Mouse (Mus musculus): ENCODE measurements at regions not wholly inside any gene's neighbourhood (a gene's known extent, or its start where the extent isn't known, plus 50 kb on each side); places are given as distances from the start of the nearest gene placed in this dataset.

GRCm38 (mm10) chr2:134126988-134127387, 427.2 kb downstream of the Hao1 start:
- DNase-seq, result no peak

- DNase-seq, result no peak
These were observed 446.9 kb downstream of the Hao1 start for GRCm38 (mm10) chr2:134107286-134107685.

GRCm38 (mm10) chr2:134088374-134088773, 465.8 kb downstream of the Hao1 start:
- DNase-seq, result no peak

- no peak for DNase-seq
These were observed 474.0 kb downstream of the Hao1 start for GRCm38 (mm10) chr2:134080148-134080547.

GRCm38 (mm10) chr2:134077953-134078352, 476.2 kb downstream of the Hao1 start:
- DNase-seq, result no peak

GRCm38 (mm10) chr2:134067910-134068335, 486.2 kb downstream of the Hao1 start:
- DNase-seq, result peak; percentile 13

- DNase-seq, result no peak
These were observed 486.8 kb downstream of the Hao1 start for GRCm38 (mm10) chr2:134067404-134067803.

- DNase-seq, result no peak
These were observed 494.1 kb downstream of the Hao1 start for GRCm38 (mm10) chr2:134059916-134060618.

- no peak for DNase-seq
These were observed 484.5 kb downstream of the Bmp2 start for GRCm38 (mm10) chr2:134036359-134036874.

- DNase-seq, result peak; percentile 51
These were observed 477.9 kb downstream of the Bmp2 start for GRCm38 (mm10) chr2:134029631-134030414.

GRCm38 (mm10) chr2:134029153-134029552, 477.2 kb downstream of the Bmp2 start:
- DNase-seq, result no peak

GRCm38 (mm10) chr2:134017109-134017508, 465.1 kb downstream of the Bmp2 start:
- DNase-seq, result peak; percentile 22

GRCm38 (mm10) chr2:134003146-134003545, 451.2 kb downstream of the Bmp2 start:
- no peak for DNase-seq

- DNase-seq, result no peak
These were observed 442.8 kb downstream of the Bmp2 start for GRCm38 (mm10) chr2:133994742-133995141.

- no peak for DNase-seq
These were observed 442.4 kb downstream of the Bmp2 start for GRCm38 (mm10) chr2:133994337-133994736.

- no peak for DNase-seq
These were observed 435.7 kb downstream of the Bmp2 start for GRCm38 (mm10) chr2:133987671-133988070.

Data from right cerebral cortex, postnatal 4 days (tissue).